Mouse (Mus musculus) megakaryocyte, embryonic 14.5 days (primary cell): ENCODE results near the gene Ly6g6c.

Experiments used
- FLI1 ChIP-seq: IDR thresholded peaks from 2 replicates; pipeline ENCODE4 v1.6.1; 2012; ENCODE audit warnings: low read length, inconsistent platforms, mixed read lengths
- GATA1 ChIP-seq: IDR thresholded peaks from 3 replicates; pipeline ENCODE4 v1.6.1; 2012; ENCODE audit warnings: mixed read lengths, low read length, inconsistent platforms, borderline replicate concordance

GRCm38 (mm10) chr17:35103221-35103690 lies 38.1 kb downstream of the Ly6g6c start:
- TF ChIP-seq GATA1 (no peak), FLI1 (no peak)
